Mouse (Mus musculus): Measurements from ENCODE around the gene Rpl26.
"Not testable (repeated sequence)": the region's sequence is repeated elsewhere in the genome, so short reads cannot be mapped to it uniquely, and the experiment has no call there.

Rpl26 gene

GRCm38 (mm10) chr11:68908846-68909503 lies 7.6 kb downstream of the Rpl26 start:
- no peak for ATAC-seq (ENCODE audit: insufficient number of reproducible peaks, low FRiP score, low TSS enrichment)

GRCm38 (mm10) chr11:68911531-68912177 lies 10.3 kb downstream of the Rpl26 start:
- no peak for ATAC-seq (ENCODE audit: insufficient number of reproducible peaks, low FRiP score, low TSS enrichment)

- no peak for ATAC-seq (ENCODE audit: insufficient number of reproducible peaks, low FRiP score, low TSS enrichment)
Measured at GRCm38 (mm10) chr11:68914566-68914965, 13.2 kb downstream of the Rpl26 start.

- ATAC-seq (ENCODE audit: insufficient number of reproducible peaks, low FRiP score, low TSS enrichment), result no peak
Measured at GRCm38 (mm10) chr11:68923191-68923590, 21.8 kb downstream of the Rpl26 start.

- no peak for ATAC-seq (ENCODE audit: insufficient number of reproducible peaks, low FRiP score, low TSS enrichment)
Measured at GRCm38 (mm10) chr11:68924749-68925148, 23.4 kb downstream of the Rpl26 start.

- no peak for ATAC-seq (ENCODE audit: insufficient number of reproducible peaks, low FRiP score, low TSS enrichment)
Measured at GRCm38 (mm10) chr11:68926981-68927380, 25.6 kb downstream of the Rpl26 start, which contains the start of gene Odf4. TSS of gene Odf4 (minus strand) at chr11:68927081.

GRCm38 (mm10) chr11:68929947-68930346 lies 28.6 kb downstream of the Rpl26 start:
- no peak for ATAC-seq (ENCODE audit: insufficient number of reproducible peaks, low FRiP score, low TSS enrichment)

- ATAC-seq (ENCODE audit: insufficient number of reproducible peaks, low FRiP score, low TSS enrichment), result no peak
Measured at GRCm38 (mm10) chr11:68933885-68934507, 32.6 kb downstream of the Rpl26 start.

GRCm38 (mm10) chr11:68936951-68937350 lies 35.6 kb downstream of the Rpl26 start:
- ATAC-seq (ENCODE audit: insufficient number of reproducible peaks, low FRiP score, low TSS enrichment), result not testable (repeated sequence)

GRCm38 (mm10) chr11:68939451-68940304 lies 38.3 kb downstream of the Rpl26 start:
- ATAC-seq (ENCODE audit: insufficient number of reproducible peaks, low FRiP score, low TSS enrichment), result peak; percentile 95

GRCm38 (mm10) chr11:68940516-68940915 lies 39.1 kb downstream of the Rpl26 start:
- ATAC-seq (ENCODE audit: insufficient number of reproducible peaks, low FRiP score, low TSS enrichment), result no peak

- ATAC-seq (ENCODE audit: insufficient number of reproducible peaks, low FRiP score, low TSS enrichment), result no peak
Measured at GRCm38 (mm10) chr11:68942731-68943130, 41.3 kb downstream of the Rpl26 start.

GRCm38 (mm10) chr11:68945245-68945644 lies 43.9 kb downstream of the Rpl26 start:
- no peak for ATAC-seq (ENCODE audit: insufficient number of reproducible peaks, low FRiP score, low TSS enrichment)

GRCm38 (mm10) chr11:68946001-68946400 lies 44.6 kb downstream of the Rpl26 start:
- ATAC-seq (ENCODE audit: insufficient number of reproducible peaks, low FRiP score, low TSS enrichment), result no peak

GRCm38 (mm10) chr11:68946806-68947440 lies 45.5 kb downstream of the Rpl26 start:
- ATAC-seq (ENCODE audit: insufficient number of reproducible peaks, low FRiP score, low TSS enrichment), result peak; percentile 37; the same call in 1 of the 2 replicates

- ATAC-seq (ENCODE audit: insufficient number of reproducible peaks, low FRiP score, low TSS enrichment), result peak; percentile 76; the same call in 1 of the 2 replicates
Measured at GRCm38 (mm10) chr11:68947542-68947993, 46.2 kb downstream of the Rpl26 start.

- ATAC-seq (ENCODE audit: insufficient number of reproducible peaks, low FRiP score, low TSS enrichment), result no peak
Measured at GRCm38 (mm10) chr11:68953903-68954302, 52.5 kb downstream of the Rpl26 start.

GRCm38 (mm10) chr11:68954408-68954807 lies 53.0 kb downstream of the Rpl26 start:
- no peak for ATAC-seq (ENCODE audit: insufficient number of reproducible peaks, low FRiP score, low TSS enrichment)

GRCm38 (mm10) chr11:68955473-68955872 lies 54.1 kb downstream of the Rpl26 start:
- ATAC-seq (ENCODE audit: insufficient number of reproducible peaks, low FRiP score, low TSS enrichment), result no peak

- no peak for ATAC-seq (ENCODE audit: insufficient number of reproducible peaks, low FRiP score, low TSS enrichment)
Measured at GRCm38 (mm10) chr11:68956107-68956506, 54.7 kb downstream of the Rpl26 start.

Measured in cerebellum, adult (tissue).